Mouse (Mus musculus) spleen, adult 2 months (tissue): ENCODE data around the gene Parp6. TPM values are rescaled to one million over a fixed set of nuclear protein-coding genes. Genes with fewer than 3 reads are reported as not detected.

Experiments used
- DNase-seq, 2 experiments: peaks; one replicate each; pipeline versions ENCODE4 v3.0.0 to v3.0.0-alpha.2; 2012 to 2021; ENCODE audit warnings: low spot score in 2 of 2, low read depth in 1 of 2
- H3K27ac ChIP-seq: fragments of 200-500 bp; 2 replicates; pipeline ENCODE4 v1.5.1; 2012; ENCODE audit warnings: low read length, inconsistent platforms; ENCODE audit not compliant: insufficient read depth
- H3K27me3 ChIP-seq: fragments of 200-500 bp; 2 replicates; pipeline ENCODE4 v1.6.1; 2012; ENCODE audit warnings: mild to moderate bottlenecking, moderate library complexity, low read length, inconsistent platforms; ENCODE audit not compliant: control insufficient read depth, insufficient read depth
- H3K36me3 ChIP-seq: fragments of 200-500 bp; 2 replicates; pipeline ENCODE4 v1.6.1; 2012; ENCODE audit warnings: mild to moderate bottlenecking, low read length, inconsistent platforms; ENCODE audit not compliant: control insufficient read depth, insufficient read depth
- H3K4me1 ChIP-seq: fragments of 200-500 bp; 2 replicates; pipeline ENCODE4 v1.6.1; 2011; ENCODE audit warnings: inconsistent platforms; ENCODE audit not compliant: control insufficient read depth, insufficient read depth, insufficient read length
- H3K4me3 ChIP-seq: fragments of 200-500 bp; 2 replicates; pipeline ENCODE4 v1.5.1; 2011; ENCODE audit warnings: mild to moderate bottlenecking, inconsistent platforms; ENCODE audit not compliant: insufficient read depth, insufficient read length; ENCODE audit errors: extremely low read depth
- CTCF ChIP-seq: fragments of 200-500 bp; IDR thresholded peaks from 2 replicates; pipeline ENCODE4 v1.5.1; 2011; ENCODE audit warnings: mild to moderate bottlenecking, inconsistent platforms; ENCODE audit not compliant: insufficient read depth, insufficient read length, insufficient replicate concordance; ENCODE audit errors: extremely low read depth
- POLR2A ChIP-seq: fragments of 200-500 bp; IDR thresholded peaks from 2 replicates; pipeline ENCODE4 v1.6.1; 2011; ENCODE audit warnings: low read depth, low read length, inconsistent platforms
- WGBS: fragments of 180-500 bp; shearing (Covaris S2); methylation state at CpG from one replicate; pipeline ENCODE4 v1.1.7; 2018; 5-methylcytosine and 5-hydroxymethylcytosine counted together
- polyA plus RNA-seq: library from polyadenylated mRNA; depleted of rRNA; stranded (reverse); fragments of >200 nt; gene quantifications from 2 replicates; pipeline ENCODE4 v1.2.3, GENCODE M21; 2012

The Parp6 gene
- polyA plus RNA-seq, 1 experiment, result 15.6 TPM

GRCm38 (mm10) chr9:59660421-59660820, 43.3 kb downstream of the Parp6 start:
- 32% methylated on average over 10 of the region's 10 CpGs for WGBS
- H3K36me3 ChIP-seq, result peaks cover 4% of the 10 kb centered on the region; the same call in 1 of the 2 replicates
- H3K4me1 ChIP-seq, result peaks cover 15% of the 10 kb centered on the region; the same call in 1 of the 2 replicates
- DNase-seq, result no peak
- no peaks in the 10 kb centered on the region for H3K27me3 ChIP-seq
- TF ChIP-seq CTCF (no peak), POLR2A (no peak)
- no peak overlapping the region for H3K4me3 ChIP-seq
- no peak overlapping the region for H3K27ac ChIP-seq

- no peak overlapping the region for H3K4me3 ChIP-seq
- peaks cover 15% of the 10 kb centered on the region; the same call in 1 of the 2 replicates for H3K4me1 ChIP-seq
- H3K36me3 ChIP-seq, result peaks cover 10% of the 10 kb centered on the region; the same call in 1 of the 2 replicates
- TF ChIP-seq CTCF, result no peak
- no peak for TF ChIP-seq POLR2A
- no peak for DNase-seq
- 67% methylated on average over 6 of the region's 6 CpGs for WGBS
- H3K27ac ChIP-seq, result no peak overlapping the region
- no peaks in the 10 kb centered on the region for H3K27me3 ChIP-seq
These were observed 44.4 kb downstream of the Parp6 start for GRCm38 (mm10) chr9:59661298-59661975.

- peaks cover 21% of the 10 kb centered on the region for H3K36me3 ChIP-seq
- no peak for TF ChIP-seq CTCF
- TF ChIP-seq POLR2A, result no peak
- H3K27me3 ChIP-seq, result no peaks in the 10 kb centered on the region
- 92% methylated on average over 7 of the region's 7 CpGs for WGBS
- H3K4me3 ChIP-seq, result no peak overlapping the region
- H3K27ac ChIP-seq, result no peak overlapping the region
- no peak for DNase-seq
- peaks cover 10% of the 10 kb centered on the region; the same call in 1 of the 2 replicates for H3K4me1 ChIP-seq
These were observed 46.1 kb downstream of the Parp6 start for GRCm38 (mm10) chr9:59663226-59663625.

- TF ChIP-seq CTCF, result no peak
- no peak for TF ChIP-seq POLR2A
- DNase-seq, result no peak
- WGBS, result 79% methylated on average over 3 of the region's 3 CpGs
- no peak overlapping the region for H3K4me3 ChIP-seq
- H3K27ac ChIP-seq, result no peak overlapping the region
- H3K4me1 ChIP-seq, result peaks cover 7% of the 10 kb centered on the region; the same call in 1 of the 2 replicates
- no peaks in the 10 kb centered on the region for H3K27me3 ChIP-seq
- H3K36me3 ChIP-seq, result peaks cover 21% of the 10 kb centered on the region
These were observed 46.9 kb downstream of the Parp6 start for GRCm38 (mm10) chr9:59663957-59664356.

GRCm38 (mm10) chr9:59664664-59665256, 47.7 kb downstream of the Parp6 start:
- WGBS, result 93% methylated on average over 4 of the region's 4 CpGs
- no peak for DNase-seq
- Histone ChIP-seq H3K27ac (no peak overlapping the region), H3K4me3 (no peak overlapping the region), H3K36me3 (peaks cover 21% of the 10 kb centered on the region), H3K27me3 (no peaks in the 10 kb centered on the region), H3K4me1 (peaks cover 3% of the 10 kb centered on the region; the same call in 1 of the 2 replicates)
- TF ChIP-seq CTCF, result no peak
- TF ChIP-seq POLR2A, result no peak

GRCm38 (mm10) chr9:59666016-59666415, 48.9 kb downstream of the Parp6 start:
- H3K4me3 ChIP-seq, result no peak overlapping the region
- H3K27me3 ChIP-seq, result no peaks in the 10 kb centered on the region
- TF ChIP-seq POLR2A, result no peak
- TF ChIP-seq CTCF, result no peak
- peaks cover 28% of the 10 kb centered on the region for H3K36me3 ChIP-seq
- H3K27ac ChIP-seq, result no peak overlapping the region
- DNase-seq, result no peak
- peaks cover 3% of the 10 kb centered on the region; the same call in 1 of the 2 replicates for H3K4me1 ChIP-seq
- 92% methylated on average over 8 of the region's 8 CpGs for WGBS

- Histone ChIP-seq H3K36me3 (peaks cover 30% of the 10 kb centered on the region), H3K4me1 (no peaks in the 10 kb centered on the region), H3K27ac (no peak overlapping the region), H3K27me3 (no peaks in the 10 kb centered on the region), H3K4me3 (no peak overlapping the region)
- WGBS, result 95% methylated on average over 1 of the region's 1 CpGs
- DNase-seq, result no peak
- TF ChIP-seq POLR2A, result no peak
- no peak for TF ChIP-seq CTCF
These were observed 49.7 kb downstream of the Parp6 start for GRCm38 (mm10) chr9:59666813-59667212.
